Mouse (Mus musculus) embryonic facial prominence, embryonic 10.5 days (tissue): ENCODE data around the gene Pf4. TPM values are rescaled to one million over a fixed set of nuclear protein-coding genes. Genes with fewer than 3 reads are reported as not detected.

Source experiments
- DNase-seq: peaks from one replicate; pipeline ENCODE4 v3.0.0-alpha.2; 2017; ENCODE audit warnings: low spot score
- H3K27ac ChIP-seq: fragments of 300-500 bp; sonication (generic); replicated peaks from 2 replicates; pipeline ENCODE4 v1.5.1; 2016; ENCODE audit warnings: mild to moderate bottlenecking
- H3K27me3 ChIP-seq: fragments of 300-500 bp; sonication (generic); replicated peaks from 2 replicates; pipeline ENCODE4 v1.6.1; 2016; ENCODE audit warnings: low read depth, mild to moderate bottlenecking; ENCODE audit not compliant: poor library complexity, severe bottlenecking
- H3K36me3 ChIP-seq: fragments of 300-500 bp; sonication (generic); replicated peaks from 2 replicates; pipeline ENCODE4 v1.6.1; 2016; ENCODE audit warnings: mild to moderate bottlenecking, moderate library complexity
- H3K4me1 ChIP-seq: fragments of 300-500 bp; sonication (generic); 2 replicates; pipeline ENCODE4 v1.6.1; 2016
- H3K4me3 ChIP-seq: fragments of 300-500 bp; sonication (generic); 2 replicates; pipeline ENCODE4 v1.5.1; 2016; ENCODE audit warnings: mild to moderate bottlenecking, moderate library complexity
- H3K9me3 ChIP-seq: fragments of 300-500 bp; sonication (generic); 2 replicates; pipeline ENCODE4 v1.6.1; 2016; ENCODE audit warnings: mild to moderate bottlenecking
- WGBS: fragments of 180-500 bp; shearing (Covaris S2); methylation state at CpG from one replicate; pipeline ENCODE4 v1.1.7; 2016; 5-methylcytosine and 5-hydroxymethylcytosine counted together
- polyA plus RNA-seq: library from polyadenylated mRNA; unstranded; fragments of >200 nt; fragmentation: Nextera tagmentation; extraction: Ambion mirVana; gene quantifications from 2 replicates; pipeline ENCODE4 v1.2.1, GENCODE M21; 2016

Gene Pf4
- polyA plus RNA-seq, 1 experiment from 2014 or later: 55.7 TPM

DNA sequence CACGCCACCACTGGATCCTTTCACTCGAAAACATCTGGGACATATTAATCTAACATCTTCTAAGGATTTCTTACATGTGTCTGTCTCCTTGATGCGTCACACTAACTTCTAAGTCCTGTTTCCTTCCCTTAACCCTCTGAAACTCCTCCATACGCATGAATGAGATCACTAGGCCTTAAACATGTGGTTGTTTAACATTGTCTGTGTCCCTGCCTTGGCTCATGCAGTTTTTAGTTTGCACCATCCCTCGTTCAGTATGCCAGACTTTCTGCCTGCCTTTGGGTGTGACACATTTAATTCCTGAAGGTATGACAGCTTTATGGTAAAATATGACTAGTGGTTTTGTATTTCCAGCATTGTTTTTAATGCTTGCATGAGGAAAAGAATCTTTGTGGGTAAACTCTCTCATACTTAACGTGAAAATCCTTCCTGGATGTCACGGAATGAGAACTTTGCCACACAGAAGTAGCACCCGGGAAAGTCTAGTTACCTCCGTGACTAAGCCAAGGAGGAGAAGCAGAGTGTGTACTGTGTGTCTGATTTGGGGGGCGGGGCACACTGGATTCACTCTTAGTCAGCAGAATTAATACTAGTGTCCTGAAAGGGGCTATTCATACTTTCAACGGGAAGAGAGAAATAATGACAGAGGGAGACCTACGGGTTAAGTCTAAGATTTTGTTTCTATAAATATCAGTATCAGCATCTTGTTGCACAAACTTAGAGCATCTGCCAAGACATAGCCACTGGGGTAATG is 8.1 kb upstream of the Pf4 start:
- no peak for DNase-seq
- no peaks in the 10 kb centered on the region for H3K9me3 ChIP-seq
- WGBS: 75% methylated on average over 12 of the region's 12 CpGs
- peaks cover 22% of the 10 kb centered on the region for H3K27me3 ChIP-seq
- H3K36me3 ChIP-seq: no peaks in the 10 kb centered on the region
- no peak overlapping the region for H3K4me3 ChIP-seq
- no peak overlapping the region for H3K27ac ChIP-seq
- H3K4me1 ChIP-seq: peaks cover 6% of the 10 kb centered on the region

DNA sequence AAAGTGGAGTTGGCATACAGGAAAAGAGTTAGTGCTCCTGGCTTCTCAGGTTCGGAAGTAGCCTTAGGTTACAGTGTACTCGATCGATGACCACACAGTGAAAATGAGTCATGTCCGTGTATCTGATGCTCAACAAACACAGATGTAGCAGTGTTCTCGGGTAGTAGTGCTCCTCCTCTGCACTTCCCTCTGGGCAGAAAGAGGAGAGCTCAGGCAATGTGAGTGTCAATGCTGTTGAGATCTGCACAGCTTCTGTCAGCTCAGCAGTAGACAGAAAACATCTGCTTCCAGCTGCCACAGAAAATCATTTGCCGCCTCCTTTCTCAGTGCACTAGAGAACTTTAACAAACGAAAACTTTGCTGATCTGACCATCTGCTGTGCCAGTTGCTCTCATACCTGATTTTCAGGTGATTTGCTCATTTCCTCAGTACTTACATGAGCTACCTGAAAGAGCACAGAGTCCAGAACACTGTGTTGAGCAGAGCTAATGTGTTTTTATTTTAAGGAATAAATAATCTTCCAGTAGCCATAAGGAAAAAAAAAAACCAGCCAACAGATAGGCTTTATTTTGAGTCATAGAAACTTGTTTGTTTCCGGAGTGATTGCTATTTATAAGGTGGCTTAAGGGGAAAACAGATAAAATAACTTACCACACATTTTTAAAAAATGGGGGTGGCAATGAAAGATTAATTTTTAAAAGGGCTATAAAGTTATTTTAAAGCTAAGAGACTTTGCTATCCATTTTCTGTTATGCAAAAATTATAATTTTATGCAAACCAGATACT is 6.2 kb upstream of the Pf4 start:
- Histone ChIP-seq H3K9me3 (no peaks in the 10 kb centered on the region), H3K4me3 (no peak overlapping the region), H3K4me1 (no peaks in the 10 kb centered on the region), H3K27me3 (peaks cover 7% of the 10 kb centered on the region; the same call in 1 of the 2 replicates), H3K36me3 (no peaks in the 10 kb centered on the region), H3K27ac (no peak overlapping the region)
- DNase-seq: no peak
- 73% methylated on average over 8 of the region's 8 CpGs for WGBS

DNA sequence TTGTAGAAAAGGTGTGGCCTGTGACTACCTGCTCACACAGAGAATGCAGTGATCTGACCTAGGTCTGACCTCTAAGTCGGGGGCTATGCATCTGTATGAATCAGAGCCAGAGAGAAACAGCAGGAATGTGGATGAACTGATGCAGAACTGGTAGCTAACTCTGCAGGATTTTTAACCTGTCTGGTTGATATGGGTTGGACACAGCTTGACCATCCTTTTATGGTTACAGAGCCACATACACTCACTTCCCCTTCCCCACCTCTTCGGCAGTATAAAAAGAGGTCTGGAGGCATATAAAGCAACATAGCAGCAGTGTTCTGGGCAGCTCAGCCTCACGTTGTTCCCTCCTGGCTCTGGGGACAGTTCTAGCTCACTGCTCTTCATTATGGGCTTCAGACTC is 4.0 kb upstream of the Pf4 start, which contains the start of gene Ppbp:
Gene Ppbp (plus strand): TSS at position 301 of the 400 bp plus-strand sequence.
- DNase-seq: no peak
- 66% methylated on average over 3 of the region's 3 CpGs for WGBS
- no peaks in the 10 kb centered on the region for H3K27me3 ChIP-seq
- H3K4me1 ChIP-seq: no peaks in the 10 kb centered on the region
- no peak within 1 kb of the TSS for H3K4me3 ChIP-seq
- H3K36me3 ChIP-seq: no peaks in the 10 kb centered on the region
- no peak within 1 kb of the TSS for H3K27ac ChIP-seq
- H3K9me3 ChIP-seq: no peaks in the 10 kb centered on the region

DNA sequence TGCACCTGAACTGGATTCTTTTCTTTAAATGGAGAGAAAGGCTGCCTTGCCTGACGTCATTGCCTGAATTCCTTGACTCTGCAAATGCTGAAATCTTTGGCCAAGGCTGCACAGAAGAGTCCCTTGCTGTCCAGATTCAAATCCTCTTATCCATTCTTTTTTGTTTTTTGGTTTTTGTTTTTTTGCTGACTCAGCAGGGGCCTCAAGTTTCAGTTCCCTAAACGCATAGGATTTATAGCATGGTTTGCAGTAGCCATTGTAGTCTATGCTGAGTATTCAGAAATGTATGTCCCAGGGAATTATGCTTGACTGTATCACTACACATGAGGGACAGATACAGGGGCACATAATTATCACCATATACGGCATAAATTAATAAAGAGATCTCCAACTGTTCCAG is 866 bp upstream of the Pf4 start:
- no peaks in the 10 kb centered on the region for H3K27me3 ChIP-seq
- H3K4me3 ChIP-seq: no peak overlapping the region
- no peak overlapping the region for H3K27ac ChIP-seq
- no peaks in the 10 kb centered on the region for H3K9me3 ChIP-seq
- H3K4me1 ChIP-seq: no peaks in the 10 kb centered on the region
- H3K36me3 ChIP-seq: no peaks in the 10 kb centered on the region
- 82% methylated on average over 3 of the region's 3 CpGs for WGBS
- no peak for DNase-seq

DNA sequence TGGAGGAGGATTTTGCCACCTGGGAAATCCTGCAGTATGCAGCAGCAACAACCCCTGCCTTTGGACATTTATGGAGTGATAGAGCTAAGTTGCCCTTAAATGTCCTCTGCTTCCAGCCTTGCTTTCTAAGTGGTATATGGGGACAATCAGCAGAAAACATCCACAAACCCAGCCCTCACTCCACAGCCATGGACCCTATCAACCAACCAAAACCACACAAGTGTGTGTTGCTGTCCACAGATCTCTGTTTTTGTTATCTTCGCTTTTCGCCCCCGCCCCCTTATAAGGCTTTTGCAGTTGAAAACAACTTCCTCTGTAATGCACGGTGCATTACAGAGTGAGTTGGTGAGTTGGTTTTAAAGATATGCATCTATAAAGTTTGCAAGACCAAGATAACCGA is 3.3 kb downstream of the Pf4 start:
- 91% methylated on average over 5 of the region's 5 CpGs for WGBS

DNA sequence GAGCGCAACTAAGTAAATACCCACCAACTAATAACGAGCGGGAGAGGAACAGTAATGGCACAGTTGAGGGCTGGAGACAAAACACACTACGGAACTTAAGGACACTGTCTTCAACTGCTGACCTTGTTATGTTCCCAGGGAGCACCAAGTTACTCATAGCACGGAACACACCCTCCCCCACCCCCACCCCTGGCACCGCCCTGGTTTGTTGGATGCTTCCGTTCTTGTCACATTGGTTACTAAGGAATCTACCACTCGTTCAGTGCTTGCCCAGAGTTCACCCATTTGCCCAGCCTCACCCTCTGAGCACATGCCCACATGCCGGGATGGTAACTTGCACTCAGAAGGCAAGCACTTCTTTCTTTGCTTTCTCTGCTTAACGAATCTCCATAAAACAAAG is 5.4 kb downstream of the Pf4 start:
- 80% methylated on average over 10 of the region's 10 CpGs for WGBS
- no peaks in the 10 kb centered on the region for H3K36me3 ChIP-seq
- no peaks in the 10 kb centered on the region for H3K9me3 ChIP-seq
- no peaks in the 10 kb centered on the region for H3K27me3 ChIP-seq
- no peak for DNase-seq
- no peak overlapping the region for H3K27ac ChIP-seq
- H3K4me1 ChIP-seq: no peaks in the 10 kb centered on the region
- H3K4me3 ChIP-seq: no peak overlapping the region

More for the DNA sequence above, 3.3 kb downstream of the Pf4 start:
- no peak overlapping the region for H3K27ac ChIP-seq
- no peak for DNase-seq
- no peaks in the 10 kb centered on the region for H3K4me1 ChIP-seq
- no peaks in the 10 kb centered on the region for H3K9me3 ChIP-seq
- H3K27me3 ChIP-seq: no peaks in the 10 kb centered on the region
- no peaks in the 10 kb centered on the region for H3K36me3 ChIP-seq
- H3K4me3 ChIP-seq: no peak overlapping the region

DNA sequence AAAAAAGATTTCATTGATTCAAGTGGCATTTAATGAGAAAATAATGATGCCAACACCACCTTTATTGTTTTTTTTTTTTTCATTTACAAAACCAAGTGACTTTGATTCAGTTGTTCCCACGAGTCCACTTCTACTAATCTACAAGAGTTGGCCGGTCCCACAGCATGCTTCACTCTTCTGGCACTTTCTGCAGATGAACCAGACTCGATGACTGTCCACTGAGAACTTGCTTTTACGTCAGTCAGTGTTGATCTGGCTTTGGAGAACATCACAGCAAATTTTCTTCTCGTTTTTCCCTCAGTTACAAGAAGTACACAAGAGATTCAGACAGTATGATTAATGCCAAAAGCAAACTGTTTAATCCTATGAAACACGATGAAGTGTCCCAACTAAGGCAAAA is 6.6 kb downstream of the Pf4 start:
- Histone ChIP-seq H3K36me3 (no peaks in the 10 kb centered on the region), H3K4me3 (no peak overlapping the region), H3K27me3 (no peaks in the 10 kb centered on the region), H3K27ac (no peak overlapping the region), H3K9me3 (no peaks in the 10 kb centered on the region), H3K4me1 (no peaks in the 10 kb centered on the region)
- DNase-seq: no peak
- WGBS: 88% methylated on average over 6 of the region's 6 CpGs

DNA sequence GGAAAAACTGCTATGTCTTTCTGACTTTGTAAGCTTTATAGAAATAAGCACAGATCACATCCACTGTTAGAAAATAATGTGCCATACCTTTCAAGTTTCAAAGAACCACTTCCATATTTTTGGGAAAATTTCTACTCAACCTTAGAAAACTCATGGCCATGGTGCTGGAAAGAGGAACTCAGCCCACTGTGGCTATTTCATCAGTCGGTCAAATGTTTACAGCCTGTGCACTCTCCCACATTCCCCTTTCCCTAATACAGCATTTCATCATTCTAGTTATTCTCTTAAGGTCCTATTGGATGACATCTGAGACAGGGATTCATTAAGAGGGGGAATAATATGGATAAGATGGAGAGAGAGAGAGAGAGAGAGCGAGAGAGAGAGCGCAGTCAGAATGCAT is 11.5 kb downstream of the Pf4 start:
- DNase-seq: no peak
- H3K9me3 ChIP-seq: no peaks in the 10 kb centered on the region
- no peak overlapping the region for H3K4me3 ChIP-seq
- peaks cover 8% of the 10 kb centered on the region for H3K4me1 ChIP-seq
- no peak overlapping the region for H3K27ac ChIP-seq
- no peaks in the 10 kb centered on the region for H3K36me3 ChIP-seq
- peaks cover 7% of the 10 kb centered on the region for H3K27me3 ChIP-seq
- WGBS: 87% methylated on average over 3 of the region's 3 CpGs

DNA sequence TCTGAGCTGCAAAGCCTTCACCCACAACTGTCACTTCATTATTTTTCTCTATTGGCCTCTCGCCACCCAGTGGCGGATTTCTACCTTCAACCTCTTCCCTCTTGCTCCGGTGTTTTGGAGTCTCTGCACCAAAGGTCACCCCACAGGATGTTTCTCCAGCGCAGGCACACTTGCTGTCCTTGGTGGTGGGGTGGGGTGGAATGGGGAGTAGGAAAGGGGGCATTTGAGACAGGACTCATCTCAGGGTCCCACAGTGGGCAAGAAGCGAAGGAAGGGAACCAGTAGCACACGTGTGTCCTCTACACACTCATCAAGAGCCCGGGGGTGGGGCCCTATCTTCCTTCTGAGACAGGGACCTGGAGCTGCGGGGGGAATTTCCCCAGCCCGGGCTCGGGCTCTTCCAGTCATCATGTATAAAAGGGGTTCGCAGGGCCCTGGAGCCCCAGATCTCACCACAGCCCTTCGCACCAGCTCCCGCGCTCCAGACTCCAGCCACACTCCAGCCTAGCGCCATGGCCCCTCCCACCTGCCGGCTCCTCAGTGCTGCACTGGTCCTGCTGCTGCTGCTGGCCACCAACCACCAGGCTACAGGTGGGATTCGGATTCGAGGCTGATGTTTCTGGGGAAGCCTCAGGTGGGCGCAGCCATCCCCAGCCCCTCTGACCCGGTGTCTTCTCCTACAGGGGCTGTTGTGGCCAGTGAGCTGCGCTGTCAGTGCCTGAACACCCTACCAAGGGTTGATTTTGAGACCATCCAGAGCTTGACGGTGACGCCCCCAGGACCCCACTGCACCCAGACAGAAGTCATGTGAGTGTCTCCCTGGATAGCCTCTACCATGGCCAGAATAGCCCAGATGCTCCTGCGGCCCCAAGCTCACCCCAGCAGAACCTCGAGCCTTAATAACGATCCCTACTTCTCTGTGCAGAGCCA is 13.7 kb downstream of the Pf4 start, which contains the start of gene Cxcl3:
Gene Cxcl3 (plus strand): TSS at position 445 of the 930 bp plus-strand sequence.
- peaks cover 8% of the 10 kb centered on the region for H3K4me1 ChIP-seq
- no peaks in the 10 kb centered on the region for H3K36me3 ChIP-seq
- DNase-seq: peak; percentile 54
- H3K4me3 ChIP-seq: peak within 1 kb of the TSS; percentile 56
- no peaks in the 10 kb centered on the region for H3K9me3 ChIP-seq
- H3K27me3 ChIP-seq: peaks cover 7% of the 10 kb centered on the region
- H3K27ac ChIP-seq: no peak within 1 kb of the TSS
- WGBS: 14% methylated on average over 26 of the region's 26 CpGs

DNA sequence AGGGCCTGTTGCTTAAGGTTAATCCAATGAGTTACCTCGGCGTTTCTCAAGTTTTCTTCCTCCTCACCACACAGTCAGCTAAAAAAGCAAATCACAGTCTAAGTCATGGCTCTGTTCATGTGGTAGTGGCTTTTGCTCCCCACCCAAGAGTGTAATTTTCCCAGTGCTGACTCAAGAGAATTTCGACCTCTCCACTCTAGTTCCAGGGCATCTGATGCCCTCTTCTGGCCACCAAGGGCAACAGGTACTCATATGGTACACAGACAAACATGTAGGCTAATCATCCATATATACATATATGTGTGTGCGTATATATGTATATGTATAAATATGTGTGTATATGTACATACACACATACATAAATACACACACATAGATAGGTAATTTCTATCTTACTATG is 15.9 kb downstream of the Pf4 start:
- Histone ChIP-seq H3K9me3 (no peaks in the 10 kb centered on the region), H3K27me3 (peaks cover 7% of the 10 kb centered on the region), H3K27ac (no peak overlapping the region), H3K4me3 (no peak overlapping the region), H3K36me3 (no peaks in the 10 kb centered on the region), H3K4me1 (peaks cover 8% of the 10 kb centered on the region)
- WGBS: 78% methylated on average over 4 of the region's 4 CpGs
- no peak for DNase-seq

DNA sequence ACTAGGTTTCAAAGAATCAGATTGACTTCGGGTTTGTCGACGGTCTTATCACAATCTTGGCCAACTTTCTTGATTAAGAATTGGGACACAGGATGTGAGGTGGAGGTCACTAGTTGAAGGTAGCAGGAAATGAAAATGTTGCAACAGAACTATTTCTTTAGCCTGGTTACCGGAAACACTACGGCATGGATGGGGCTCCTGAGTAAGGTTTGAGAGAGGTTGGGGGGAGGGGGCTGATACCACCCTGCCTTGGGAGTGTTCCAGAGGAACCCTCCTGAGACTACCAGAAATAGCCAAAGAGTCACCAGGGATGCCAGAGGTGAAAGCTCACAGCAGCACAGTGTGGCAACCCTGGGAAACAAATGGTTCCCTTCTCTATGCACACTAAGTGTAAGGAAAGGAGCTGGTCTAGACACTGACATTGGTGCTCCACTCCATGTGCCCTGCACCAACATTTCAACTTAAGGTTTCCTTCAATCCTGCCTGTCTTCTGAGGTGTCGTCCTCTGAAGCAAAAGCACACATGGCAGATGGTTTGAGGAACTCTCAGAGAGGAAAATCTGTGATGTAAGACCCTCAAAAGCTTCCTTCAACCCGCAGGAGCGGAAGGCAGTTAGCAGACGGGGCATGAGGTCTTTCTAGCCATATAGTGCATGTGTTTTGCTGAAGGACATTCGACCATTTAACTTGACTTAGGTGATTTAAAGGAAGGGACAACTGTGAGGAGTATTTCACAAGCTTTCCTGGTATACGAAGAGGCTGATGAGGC is 17.3 kb downstream of the Pf4 start:
- H3K36me3 ChIP-seq: no peaks in the 10 kb centered on the region
- no peak overlapping the region for H3K27ac ChIP-seq
- H3K9me3 ChIP-seq: no peaks in the 10 kb centered on the region
- H3K4me3 ChIP-seq: no peak overlapping the region
- DNase-seq: no peak
- H3K4me1 ChIP-seq: peaks cover 8% of the 10 kb centered on the region
- peaks cover 7% of the 10 kb centered on the region for H3K27me3 ChIP-seq
- 84% methylated on average over 11 of the region's 11 CpGs for WGBS
